ENCODE assay signal across 12 mouse cellular contexts in the genomic region with DNA sequence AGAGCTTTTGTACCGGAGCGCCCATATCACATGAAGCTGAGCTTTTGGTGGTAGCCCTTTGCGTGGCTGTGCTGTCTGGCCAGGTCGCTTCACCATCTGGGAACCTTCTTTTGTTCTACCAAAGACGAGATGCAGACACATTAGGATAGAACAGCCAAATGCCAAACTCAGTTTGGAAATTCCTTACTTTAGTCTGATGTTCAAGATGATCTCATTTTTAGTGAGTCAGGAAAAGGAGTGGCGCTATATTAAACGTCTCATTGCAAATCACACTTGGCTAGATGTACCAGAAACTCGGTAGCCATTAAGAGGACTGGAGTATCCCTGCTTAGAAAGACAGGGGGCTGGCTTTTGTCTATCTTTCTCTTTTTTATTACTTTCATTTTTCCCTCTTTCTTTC.
"Had no signal": no experiment of that assay in that cellular context is flagged by ENCODE, and none has a peak within 500 bp of the region (broad histone marks: within the 10 kb centered on the region; RNA-seq: fewer than 3 reads in every experiment).

No protein-coding gene starts in this region.

- H3K36me3 ChIP-seq: limb, embryonic 15.5 days; liver, embryonic 12.5 days; midbrain, embryonic 12.5 days; stomach, embryonic 15.5 days had no signal

- H3K27ac ChIP-seq: kidney, postnatal 0 days; layer of hippocampus, adult 2 months; limb, embryonic 15.5 days; liver, embryonic 12.5 days; midbrain, embryonic 12.5 days; stomach, embryonic 15.5 days had no signal

- H3K9me3 ChIP-seq: limb, embryonic 15.5 days; liver, embryonic 12.5 days; midbrain, embryonic 12.5 days; stomach, embryonic 15.5 days had no signal

- H3K9ac ChIP-seq: limb, embryonic 15.5 days; liver, embryonic 12.5 days; midbrain, embryonic 12.5 days; stomach, embryonic 15.5 days had no signal

- H3K27me3 ChIP-seq: limb, embryonic 15.5 days; liver, embryonic 12.5 days; midbrain, embryonic 12.5 days; stomach, embryonic 15.5 days had no signal

- H3K4me2 ChIP-seq: limb, embryonic 15.5 days; liver, embryonic 12.5 days; midbrain, embryonic 12.5 days; stomach, embryonic 15.5 days had no signal

- ATAC-seq: liver, embryonic 12.5 days; midbrain, embryonic 16.5 days had no signal

- H3K4me3 ChIP-seq: layer of hippocampus, adult 2 months; limb, embryonic 15.5 days; liver, embryonic 12.5 days; midbrain, embryonic 12.5 days; stomach, embryonic 15.5 days had no signal

- H3K4me1 ChIP-seq: limb, embryonic 15.5 days; liver, embryonic 12.5 days; midbrain, embryonic 12.5 days; stomach, embryonic 15.5 days had no signal

- DNase-seq: kidney, adult 9 months; kidney, postnatal 4 days; right cerebral cortex, postnatal 14 days; thymus, adult 2 months; thymus, postnatal 25 days had no signal
